In genomic region chr9:72404446-72404845, GRCm38 (mm10) we compare ENCODE assay signal across 16 mouse cellular contexts.
"Had no signal": no experiment of that assay in that cellular context is flagged by ENCODE, and none has a peak within 500 bp of the region (broad histone marks: within the 10 kb centered on the region; RNA-seq: fewer than 3 reads in every experiment).

No protein-coding gene starts in this region.

- H3K9ac ChIP-seq: liver, embryonic 13.5 days; liver, embryonic 15.5 days; liver, postnatal 0 days; lung, embryonic 15.5 days; midbrain, embryonic 12.5 days; neural tube, embryonic 12.5 days; stomach, embryonic 15.5 days had no signal

- H3K9me3 ChIP-seq: liver, embryonic 13.5 days; liver, embryonic 15.5 days; lung, embryonic 15.5 days; megakaryocyte, embryonic 14.5 days; midbrain, embryonic 12.5 days; neural tube, embryonic 12.5 days; stomach, embryonic 15.5 days had no signal

- H3K4me2 ChIP-seq: liver, embryonic 13.5 days; liver, embryonic 15.5 days; lung, embryonic 15.5 days; midbrain, embryonic 12.5 days; neural tube, embryonic 12.5 days; stomach, embryonic 15.5 days had no signal

- H3K36me3 ChIP-seq: liver, embryonic 13.5 days; liver, embryonic 15.5 days; lung, embryonic 15.5 days; midbrain, embryonic 12.5 days; neural tube, embryonic 12.5 days; stomach, embryonic 15.5 days had no signal

- H3K27ac ChIP-seq: liver, embryonic 13.5 days; lung, embryonic 15.5 days; macrophage; midbrain, embryonic 12.5 days; neural tube, embryonic 12.5 days; stomach, embryonic 15.5 days; stomach, postnatal 0 days had no signal

- ATAC-seq: liver, postnatal 0 days; lung, postnatal 0 days had no signal

- H3K4me1 ChIP-seq: stomach, embryonic 15.5 days had no signal

- H3K27me3 ChIP-seq: liver, embryonic 13.5 days; liver, embryonic 15.5 days; lung, embryonic 15.5 days; neural tube, embryonic 12.5 days; stomach, embryonic 15.5 days had no signal

- DNase-seq: liver, embryonic 13.5 days; liver, postnatal 0 days; lung, adult 2 months; lung, postnatal 14 days; lung, postnatal 36 days; midbrain, embryonic 14.5 days; right cerebral cortex, postnatal 14 days had no signal

- H3K4me3 ChIP-seq: liver, embryonic 13.5 days; liver, embryonic 15.5 days; lung, embryonic 15.5 days; megakaryocyte, embryonic 14.5 days; midbrain, embryonic 12.5 days; neural tube, embryonic 12.5 days; stomach, embryonic 15.5 days had no signal
